Mouse (Mus musculus): Measurements from ENCODE around the gene Map2k5.

DNA sequence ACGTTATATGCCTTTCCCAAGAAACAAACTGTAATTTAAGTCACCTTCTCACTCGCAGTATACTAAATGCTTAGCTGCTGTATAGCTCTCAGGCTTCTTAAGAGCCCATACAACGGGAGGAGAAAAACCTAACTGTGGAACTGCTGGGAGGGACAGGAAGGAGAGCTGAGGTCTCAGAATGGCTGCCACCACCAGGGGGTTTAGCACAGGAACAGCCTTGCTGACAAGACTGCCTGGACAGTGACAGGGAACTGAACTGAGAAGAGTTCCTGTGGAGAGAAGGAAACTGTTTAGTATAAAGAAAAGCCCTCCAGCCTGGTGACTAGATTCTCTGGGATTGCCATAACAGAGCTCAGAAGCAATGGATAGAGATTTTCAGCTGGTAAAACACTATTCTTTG is 35.9 kb downstream of the Map2k5 start:
- no peak for TF ChIP-seq CTCF (conservative IDR thresholded peaks at IDR 0.05; ENCODE audit: low read length)
- TF ChIP-seq POU5F1 (IDR thresholded peaks at IDR 0.05; ENCODE audit: borderline replicate concordance, low read length) = no peak
